Mouse (Mus musculus) lung, postnatal 0 days (tissue): ENCODE data around the gene Trabd. TPM values are rescaled to one million over a fixed set of nuclear protein-coding genes. Genes with fewer than 3 reads are reported as not detected.

ENCODE experiments used
- ATAC-seq: fragments of 200-750 bp; cut with Nextera tagmentation; 2 replicates; pipeline ENCODE4 v1.8.0; 2017; ENCODE audit warnings: moderate library complexity
- DNase-seq: peaks from one replicate; pipeline ENCODE4 v3.0.0-alpha.2; 2016; ENCODE audit warnings: low spot score
- H3K27ac ChIP-seq: fragments of 300-500 bp; sonication (generic); 2 replicates; pipeline ENCODE4 v1.5.1; 2014; ENCODE audit warnings: antibody characterized with exemption, mild to moderate bottlenecking, low read length, mixed read lengths
- H3K27me3 ChIP-seq: fragments of 300-500 bp; sonication (generic); replicated peaks from 2 replicates; pipeline ENCODE4 v1.6.1; 2014; ENCODE audit warnings: low read length, mixed read lengths; ENCODE audit not compliant: insufficient read depth
- H3K36me3 ChIP-seq: fragments of 300-500 bp; sonication (generic); 2 replicates; pipeline ENCODE4 v1.6.1; 2014; ENCODE audit warnings: low read length, mixed read lengths; ENCODE audit not compliant: insufficient read depth
- H3K4me1 ChIP-seq: fragments of 300-500 bp; sonication (generic); 2 replicates; pipeline ENCODE4 v1.6.1; 2014; ENCODE audit warnings: antibody characterized with exemption, low read depth, low read length, mixed read lengths; ENCODE audit not compliant: insufficient read depth
- H3K4me2 ChIP-seq: fragments of 300-500 bp; sonication (generic); replicated peaks from 2 replicates; pipeline ENCODE4 v1.6.1; 2014; ENCODE audit warnings: low read depth, mild to moderate bottlenecking, low read length, moderate library complexity, mixed read lengths
- H3K4me3 ChIP-seq: fragments of 300-500 bp; sonication (generic); 2 replicates; pipeline ENCODE4 v1.5.1; 2014; ENCODE audit warnings: low read depth, low read length
- H3K9ac ChIP-seq: fragments of 300-500 bp; sonication (generic); replicated peaks from 2 replicates; pipeline ENCODE4 v1.6.1; 2014; ENCODE audit warnings: low read depth, mild to moderate bottlenecking
- H3K9me3 ChIP-seq: fragments of 300-500 bp; sonication (generic); 2 replicates; pipeline ENCODE4 v1.6.1; 2016; ENCODE audit warnings: low read length, mixed read lengths
- CTCF ChIP-seq: IDR thresholded peaks from 2 replicates; pipeline ENCODE4 v1.5.1; 2016; ENCODE audit warnings: antibody characterized with exemption, mild to moderate bottlenecking
- EP300 ChIP-seq: IDR thresholded peaks from 2 replicates; pipeline ENCODE4 v1.6.1; 2016; ENCODE audit warnings: antibody characterized with exemption, mild to moderate bottlenecking, control low read depth
- WGBS: fragments of 180-500 bp; shearing (Covaris S2); extraction: QIAGEN DNeasy Blood & Tissue Kit; methylation state at CpG from one replicate; pipeline ENCODE4 v1.1.7; 2014; 5-methylcytosine and 5-hydroxymethylcytosine counted together
- polyA plus RNA-seq: library from polyadenylated mRNA; unstranded; fragments of >200 nt; fragmentation: Nextera tagmentation; extraction: Ambion mirVana; gene quantifications from 2 replicates; pipeline ENCODE4 v1.2.1, GENCODE M21; 2015

The Trabd gene
- polyA plus RNA-seq, 1 experiment from 2014 or later: 41.8 TPM

GRCm38 (mm10) chr15:89064891-89065290 is 10.0 kb upstream of the Trabd start:
- Histone ChIP-seq H3K27ac (no peak overlapping the region), H3K4me1 (no peaks in the 10 kb centered on the region), H3K36me3 (no peaks in the 10 kb centered on the region), H3K4me2 (no peak overlapping the region), H3K9ac (no peak overlapping the region), H3K9me3 (no peaks in the 10 kb centered on the region), H3K4me3 (no peak overlapping the region), H3K27me3 (peaks cover 23% of the 10 kb centered on the region; the same call in 1 of the 2 replicates)
- WGBS: 87% methylated on average over 5 of the region's 5 CpGs
- no peak for TF ChIP-seq EP300
- TF ChIP-seq CTCF: no peak
- no peak for ATAC-seq
- DNase-seq: no peak

- Histone ChIP-seq H3K4me1 (no peaks in the 10 kb centered on the region), H3K4me2 (peak overlapping the region; percentile 47), H3K9me3 (no peaks in the 10 kb centered on the region), H3K27me3 (peaks cover 6% of the 10 kb centered on the region; the same call in 1 of the 2 replicates), H3K36me3 (no peaks in the 10 kb centered on the region), H3K4me3 (no peak overlapping the region), H3K9ac (no peak overlapping the region), H3K27ac (no peak overlapping the region)
- DNase-seq (no peak), ATAC-seq (no peak)
- 19% methylated on average over 35 of the region's 35 CpGs for WGBS
- TF ChIP-seq CTCF (no peak), EP300 (no peak)
Observed at GRCm38 (mm10) chr15:89067609-89068008, 7.3 kb upstream of the Trabd start.

- H3K4me2 ChIP-seq: no peak overlapping the region
- no peak overlapping the region for H3K4me3 ChIP-seq
- TF ChIP-seq EP300: no peak
- TF ChIP-seq CTCF: no peak
- ATAC-seq (no peak), DNase-seq (no peak)
- H3K27ac ChIP-seq: no peak overlapping the region
- H3K9me3 ChIP-seq: no peaks in the 10 kb centered on the region
- no peaks in the 10 kb centered on the region for H3K4me1 ChIP-seq
- WGBS: 16% methylated on average over 26 of the region's 26 CpGs
- H3K36me3 ChIP-seq: no peaks in the 10 kb centered on the region
- H3K27me3 ChIP-seq: peaks cover 4% of the 10 kb centered on the region; the same call in 1 of the 2 replicates
- H3K9ac ChIP-seq: no peak overlapping the region
Observed at GRCm38 (mm10) chr15:89068226-89068625, 6.7 kb upstream of the Trabd start.

GRCm38 (mm10) chr15:89069336-89069840 is 5.5 kb upstream of the Trabd start:
- H3K9ac ChIP-seq: no peak overlapping the region
- WGBS: 77% methylated on average over 18 of the region's 19 CpGs
- no peak for DNase-seq
- H3K4me1 ChIP-seq: no peaks in the 10 kb centered on the region
- no peaks in the 10 kb centered on the region for H3K36me3 ChIP-seq
- no peaks in the 10 kb centered on the region for H3K9me3 ChIP-seq
- H3K4me3 ChIP-seq: no peak overlapping the region
- peaks cover 4% of the 10 kb centered on the region; the same call in 1 of the 2 replicates for H3K27me3 ChIP-seq
- H3K27ac ChIP-seq: no peak overlapping the region
- H3K4me2 ChIP-seq: no peak overlapping the region
- ATAC-seq: no peak
- no peak for TF ChIP-seq CTCF
- no peak for TF ChIP-seq EP300

- peaks cover 8% of the 10 kb centered on the region for H3K4me1 ChIP-seq
- no peak for TF ChIP-seq EP300
- no peak for TF ChIP-seq CTCF
- DNase-seq (no peak), ATAC-seq (no peak)
- peaks cover 4% of the 10 kb centered on the region; the same call in 1 of the 2 replicates for H3K27me3 ChIP-seq
- H3K4me2 ChIP-seq: no peak overlapping the region
- no peak overlapping the region for H3K9ac ChIP-seq
- 64% methylated on average over 24 of the region's 24 CpGs for WGBS
- H3K36me3 ChIP-seq: no peaks in the 10 kb centered on the region
- no peaks in the 10 kb centered on the region for H3K9me3 ChIP-seq
- no peak overlapping the region for H3K27ac ChIP-seq
- H3K4me3 ChIP-seq: no peak overlapping the region
Observed at GRCm38 (mm10) chr15:89070606-89071005, 4.3 kb upstream of the Trabd start.

- H3K4me2 ChIP-seq: no peak overlapping the region
- H3K4me1 ChIP-seq: peaks cover 25% of the 10 kb centered on the region
- H3K9ac ChIP-seq: no peak overlapping the region
- H3K4me3 ChIP-seq: no peak overlapping the region
- no peaks in the 10 kb centered on the region for H3K9me3 ChIP-seq
- WGBS: 64% methylated on average over 10 of the region's 10 CpGs
- no peak for ATAC-seq
- no peaks in the 10 kb centered on the region for H3K36me3 ChIP-seq
- no peaks in the 10 kb centered on the region for H3K27me3 ChIP-seq
- H3K27ac ChIP-seq: no peak overlapping the region
- DNase-seq: no peak
- TF ChIP-seq CTCF: no peak
Observed at GRCm38 (mm10) chr15:89073993-89074603, 826 bp upstream of the Trabd start.
